Mouse (Mus musculus): ENCODE measurements at regions not wholly inside any gene's neighbourhood (a gene's known extent, or its start where the extent isn't known, plus 50 kb on each side); places are given as distances from the start of the nearest gene placed in this dataset.

DNA sequence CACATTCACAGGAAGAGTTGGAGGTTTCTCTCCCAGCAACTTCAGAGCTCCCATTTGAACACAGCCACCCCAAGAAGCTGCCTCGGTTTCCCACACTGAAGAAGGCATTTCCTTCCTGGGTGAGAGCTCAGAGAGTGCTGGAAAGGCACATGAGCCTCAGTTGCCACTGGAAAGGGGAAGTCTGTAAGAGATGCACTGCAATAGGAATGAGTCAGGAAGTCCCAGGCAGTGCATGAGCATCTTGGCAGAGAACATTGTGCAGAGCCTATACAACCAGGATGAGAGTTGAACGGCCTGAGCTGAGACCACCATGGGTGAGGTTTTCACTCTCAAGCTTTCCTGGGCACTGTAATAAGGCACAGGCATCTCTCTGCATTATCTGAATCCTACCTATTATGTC lies 244.4 kb downstream of the Irs2 start:
- DNase-seq (ENCODE audit: low spot score): no peak

DNA sequence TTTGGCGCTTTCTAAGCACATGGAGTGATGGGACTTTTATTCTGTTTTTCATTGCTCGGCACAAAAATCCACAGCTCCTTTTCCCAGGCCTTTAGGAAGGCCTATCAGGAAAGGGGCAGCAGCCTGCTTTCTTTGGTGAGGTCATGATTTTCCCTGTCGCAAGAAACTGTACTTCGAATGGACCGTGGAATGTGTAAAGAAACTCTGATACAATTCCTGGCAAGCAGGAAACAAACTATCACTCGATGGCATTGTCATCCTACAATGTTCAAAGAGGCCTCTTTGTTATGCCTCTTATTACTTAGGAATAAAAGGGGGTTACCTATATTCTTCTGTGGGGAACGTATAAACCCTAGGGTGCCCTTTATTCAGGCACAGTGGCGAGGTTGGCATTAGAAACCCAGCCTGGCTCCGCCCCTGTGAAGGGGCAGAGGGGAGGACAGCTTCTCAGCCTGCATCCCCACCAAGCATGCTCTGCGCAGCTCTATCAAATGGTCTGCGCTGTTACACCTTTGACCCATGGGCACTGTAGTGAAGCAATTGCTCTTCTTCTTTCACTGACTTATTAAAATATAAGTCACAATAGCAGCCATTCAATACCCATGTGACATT lies 246.5 kb downstream of the Irs2 start:
- no peak for DNase-seq (ENCODE audit: low spot score)

DNA sequence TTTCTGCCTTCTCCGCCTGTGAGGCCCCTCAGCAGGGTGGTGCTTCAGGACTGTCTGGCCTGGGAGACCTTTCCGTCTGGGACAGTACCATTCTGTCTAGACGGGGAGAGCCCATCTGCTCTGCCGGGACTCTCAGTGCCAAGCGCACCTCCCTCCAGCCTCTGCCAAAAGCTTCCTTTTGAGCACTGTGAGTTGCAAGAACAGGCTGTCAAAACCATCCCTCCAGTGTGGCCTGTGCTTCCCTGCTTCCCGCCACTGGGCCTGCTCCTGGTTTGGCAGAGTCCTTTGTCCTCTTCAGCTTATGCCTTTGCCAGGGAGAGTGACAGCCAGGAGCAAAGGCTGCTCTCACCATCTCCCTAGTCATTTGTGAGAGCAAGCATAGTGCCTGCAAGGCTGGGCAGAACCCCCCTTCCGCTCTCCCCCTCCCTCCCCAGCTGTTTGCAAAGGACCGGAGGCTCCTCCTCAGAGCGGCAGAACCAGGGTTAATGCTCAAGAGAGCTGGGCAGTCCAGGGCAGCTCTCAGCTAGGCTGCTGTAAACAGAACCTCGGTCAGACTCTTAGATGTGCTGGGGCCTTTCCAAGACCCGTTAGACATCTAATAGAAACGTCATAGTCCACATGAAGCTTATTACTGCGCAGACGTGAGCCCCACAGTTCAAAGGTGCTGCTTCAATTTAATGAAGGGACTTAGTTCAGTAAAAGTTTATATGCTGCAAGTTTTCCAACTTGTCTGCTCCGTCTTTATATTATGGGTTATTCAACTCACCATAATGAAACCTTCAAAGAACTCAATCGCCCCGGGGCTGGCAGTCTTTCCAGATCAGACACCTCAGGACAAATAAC lies 247.2 kb downstream of the Irs2 start:
- peak; percentile 69 for DNase-seq (ENCODE audit: low spot score)

GRCm38 (mm10) chr8:10760231-10760630 lies 248.0 kb downstream of the Irs2 start:
- no peak for DNase-seq (ENCODE audit: low spot score)

DNA sequence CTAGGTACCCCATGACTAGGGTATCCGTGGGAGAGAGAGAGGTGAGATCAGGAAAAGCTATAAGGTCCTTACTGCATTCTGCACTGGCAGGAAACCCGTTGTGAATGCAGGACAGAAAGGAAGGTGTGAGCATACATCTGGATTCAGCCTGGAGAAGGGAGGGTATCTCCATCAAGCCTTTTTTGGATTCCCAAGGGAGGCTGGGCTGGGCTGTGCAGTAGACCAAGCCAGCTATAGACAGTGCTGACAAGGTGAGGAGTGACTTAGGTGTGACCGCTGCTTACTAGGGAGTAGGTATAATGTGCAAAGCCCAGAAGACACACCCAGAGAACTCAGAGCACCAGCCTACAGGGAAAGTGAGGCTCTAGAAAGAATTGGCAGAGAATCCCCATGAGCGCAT lies 250.1 kb downstream of the Irs2 start:
- DNase-seq (ENCODE audit: low spot score): no peak

- no peak for DNase-seq (ENCODE audit: low spot score)
These were observed 253.3 kb downstream of the Irs2 start for GRCm38 (mm10) chr8:10754986-10755308.

DNA sequence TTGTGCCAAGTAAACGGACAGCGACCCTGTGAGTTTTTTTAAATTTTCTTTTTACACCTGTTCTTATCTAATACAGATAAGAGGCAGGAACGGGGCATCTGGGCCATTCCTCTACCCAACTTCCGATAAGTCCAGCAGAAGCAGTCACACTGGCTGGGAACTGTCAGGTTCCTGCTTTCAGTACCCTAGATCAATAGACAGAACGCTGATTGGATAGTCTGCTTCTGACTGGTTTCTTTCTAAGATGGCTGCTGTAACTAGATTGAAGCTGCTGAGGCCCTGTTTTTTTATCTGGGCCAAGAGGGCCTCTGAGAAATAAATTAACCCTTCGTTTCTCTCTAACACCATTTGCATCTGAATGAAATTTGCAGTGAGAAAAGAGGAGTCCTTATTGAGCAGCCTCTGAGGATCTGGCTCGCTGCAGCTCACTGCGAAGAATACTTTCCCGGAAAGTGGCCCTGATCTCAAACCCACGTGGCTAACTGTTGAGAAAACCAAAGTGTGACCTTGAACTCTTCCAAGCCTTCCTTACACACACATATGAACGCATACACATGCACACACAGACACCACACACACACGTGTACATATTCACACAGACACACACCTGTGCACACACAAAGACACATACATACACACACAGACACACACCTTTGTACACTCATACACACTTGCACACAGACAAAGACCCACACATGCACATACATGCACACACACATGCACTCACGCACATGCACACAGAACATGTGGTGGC lies 253.8 kb downstream of the Irs2 start:
- DNase-seq (ENCODE audit: low spot score): no peak

GRCm38 (mm10) chr8:10753056-10753455 lies 255.2 kb downstream of the Irs2 start:
- DNase-seq (ENCODE audit: low spot score): no peak

DNA sequence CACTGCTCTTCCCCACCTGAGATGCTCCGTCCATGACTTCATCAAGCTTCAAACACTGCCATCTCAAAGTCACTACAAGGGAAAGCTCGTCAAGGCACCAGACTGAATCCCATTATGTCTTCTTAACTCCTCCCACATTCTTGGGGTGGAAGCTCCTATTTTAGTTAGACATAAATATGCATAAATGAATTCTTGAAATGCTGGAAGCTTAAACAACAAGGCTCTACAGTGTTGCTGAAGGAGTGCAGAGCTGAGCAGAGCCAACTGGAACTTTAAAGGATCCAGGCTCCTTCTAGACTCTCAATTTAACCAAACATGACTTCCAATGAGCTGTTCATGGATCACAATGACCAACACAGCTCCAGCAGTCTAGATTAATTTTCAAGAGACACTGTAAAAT lies 261.1 kb downstream of the Irs2 start:
- no peak for DNase-seq (ENCODE audit: low spot score)

DNA sequence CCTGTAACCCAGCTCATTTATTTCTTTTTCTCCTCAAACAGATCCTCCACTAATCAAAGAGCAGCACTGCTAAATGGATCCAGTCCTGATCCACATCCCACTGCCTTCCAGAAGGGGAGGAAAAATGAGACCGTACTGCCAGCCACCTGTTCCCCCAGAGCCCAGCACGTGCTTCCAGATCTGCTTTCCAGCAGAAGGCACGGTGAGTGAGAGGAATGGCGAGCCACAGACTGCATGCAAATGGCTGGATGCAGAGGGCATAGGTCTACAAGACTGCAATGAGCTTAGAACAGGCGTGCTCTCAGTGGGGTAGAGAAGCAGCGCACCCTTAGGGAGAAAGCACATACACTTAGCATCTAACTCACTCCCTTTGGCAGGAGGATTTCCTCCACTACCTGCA lies 265.0 kb downstream of the Irs2 start:
- DNase-seq (ENCODE audit: low spot score): no peak

DNA sequence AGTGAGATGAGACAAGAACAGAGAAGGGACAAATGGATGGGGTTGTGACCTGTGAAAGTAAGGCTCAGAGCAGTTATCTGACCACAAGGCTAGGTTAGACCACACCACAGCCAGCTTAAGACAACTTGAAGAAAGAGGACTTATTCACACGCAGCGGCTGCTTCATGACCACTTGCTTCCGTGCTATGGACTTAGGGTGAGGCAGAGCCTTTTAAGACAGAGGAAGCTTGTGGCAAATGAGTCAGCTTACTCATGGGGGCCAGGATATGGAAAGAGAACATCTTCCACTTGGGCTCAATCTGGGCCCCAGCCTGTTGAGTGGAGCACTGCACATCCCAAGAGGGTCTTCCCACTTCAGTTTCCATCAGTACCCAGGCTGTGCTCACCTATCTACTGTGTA lies 267.4 kb downstream of the Irs2 start:
- DNase-seq (ENCODE audit: low spot score): no peak

- DNase-seq (ENCODE audit: low spot score): no peak
These were observed 269.7 kb downstream of the Irs2 start for GRCm38 (mm10) chr8:10738486-10739081.

DNA sequence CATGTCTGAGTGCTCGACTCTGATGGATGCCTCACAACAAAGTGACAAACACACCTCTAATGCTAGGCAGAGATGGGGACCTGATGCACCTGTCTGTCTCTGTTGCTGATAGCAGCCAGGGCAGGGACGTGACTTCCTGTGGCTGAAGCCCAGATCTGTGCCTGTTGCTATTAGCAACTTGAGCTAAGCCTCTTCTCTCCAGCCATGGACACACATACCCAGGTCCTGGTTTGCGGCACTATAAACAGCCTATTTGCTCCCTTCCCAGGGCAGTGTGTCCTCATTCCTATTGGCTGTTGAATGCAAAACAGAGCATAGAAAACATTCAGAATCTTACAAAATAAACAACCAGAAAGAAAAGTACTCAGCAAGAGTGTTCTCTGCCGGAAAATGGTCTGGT lies 273.5 kb downstream of the Irs2 start:
- DNase-seq (ENCODE audit: low spot score): no peak

- DNase-seq (ENCODE audit: low spot score): no peak
These were observed 284.9 kb downstream of the Irs2 start for GRCm38 (mm10) chr8:10723332-10723731.

DNA sequence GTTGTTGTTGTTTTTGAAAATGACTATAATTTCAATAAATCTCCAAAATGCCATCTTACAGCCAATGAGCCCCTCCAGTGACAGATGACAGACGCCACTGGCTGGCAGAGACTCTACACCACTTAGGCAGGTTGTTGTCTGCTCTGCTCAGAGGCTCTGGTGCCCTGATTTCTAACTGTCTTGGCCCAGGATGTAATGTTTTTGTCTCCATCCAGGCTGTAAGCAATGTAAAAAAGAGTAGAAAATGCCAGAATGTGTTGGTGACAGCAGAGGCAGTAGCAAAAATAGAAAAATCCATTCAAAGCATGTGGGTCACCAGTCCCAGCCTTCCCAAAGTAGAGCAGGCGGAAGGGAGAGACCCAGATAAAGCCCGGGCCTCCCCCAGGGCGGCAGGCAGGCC lies 285.5 kb downstream of the Irs2 start:
- no peak for DNase-seq (ENCODE audit: low spot score)

DNA sequence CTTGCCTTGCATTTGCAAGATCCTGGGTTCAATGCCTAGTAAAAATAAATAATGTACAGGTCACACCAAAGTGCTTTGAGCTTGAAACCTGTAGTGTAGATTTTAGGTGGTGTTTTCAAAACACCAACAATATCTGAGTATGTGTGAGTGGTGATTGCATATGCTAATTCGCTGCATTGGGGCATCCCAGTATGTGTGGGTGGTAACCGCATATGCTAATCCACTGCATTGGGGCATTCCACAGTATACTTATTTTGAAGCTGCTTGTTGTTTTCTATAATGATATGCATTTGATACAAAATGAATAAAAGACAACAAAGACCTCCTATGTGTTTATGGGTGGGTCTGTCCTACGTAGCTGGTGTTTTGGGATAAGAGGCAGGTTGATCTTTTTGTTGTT lies 285.9 kb downstream of the Irs2 start:
- no peak for DNase-seq (ENCODE audit: low spot score)

- no peak for DNase-seq (ENCODE audit: low spot score)
These were observed 287.0 kb downstream of the Irs2 start for GRCm38 (mm10) chr8:10721146-10721862.

- DNase-seq (ENCODE audit: low spot score): no peak
These were observed 287.9 kb downstream of the Irs2 start for GRCm38 (mm10) chr8:10720398-10720797.

GRCm38 (mm10) chr8:10719411-10719810 lies 288.8 kb downstream of the Irs2 start:
- DNase-seq (ENCODE audit: low spot score): no peak

DNA sequence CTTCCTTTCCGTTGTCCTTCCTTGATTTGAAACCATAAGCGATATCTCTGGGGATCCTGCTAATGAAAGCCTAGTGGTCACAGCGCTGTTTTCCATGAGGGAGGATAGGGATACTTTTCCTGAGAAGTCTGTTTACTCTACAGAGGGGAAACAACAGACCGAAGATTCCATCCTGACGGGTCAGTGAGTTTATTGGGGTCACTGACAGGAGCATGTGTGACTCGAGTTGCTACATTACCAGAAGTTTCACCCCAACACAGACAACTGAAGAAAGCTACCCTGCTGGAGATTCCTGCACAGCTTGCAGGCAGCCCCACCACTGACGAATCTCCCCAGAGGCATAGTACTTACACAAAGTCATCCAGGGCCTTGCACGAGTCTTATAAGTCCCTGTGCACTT lies 291.0 kb downstream of the Irs2 start:
- DNase-seq (ENCODE audit: low spot score): no peak

GRCm38 (mm10) chr8:10716161-10716560 lies 292.1 kb downstream of the Irs2 start:
- no peak for DNase-seq (ENCODE audit: low spot score)

DNA sequence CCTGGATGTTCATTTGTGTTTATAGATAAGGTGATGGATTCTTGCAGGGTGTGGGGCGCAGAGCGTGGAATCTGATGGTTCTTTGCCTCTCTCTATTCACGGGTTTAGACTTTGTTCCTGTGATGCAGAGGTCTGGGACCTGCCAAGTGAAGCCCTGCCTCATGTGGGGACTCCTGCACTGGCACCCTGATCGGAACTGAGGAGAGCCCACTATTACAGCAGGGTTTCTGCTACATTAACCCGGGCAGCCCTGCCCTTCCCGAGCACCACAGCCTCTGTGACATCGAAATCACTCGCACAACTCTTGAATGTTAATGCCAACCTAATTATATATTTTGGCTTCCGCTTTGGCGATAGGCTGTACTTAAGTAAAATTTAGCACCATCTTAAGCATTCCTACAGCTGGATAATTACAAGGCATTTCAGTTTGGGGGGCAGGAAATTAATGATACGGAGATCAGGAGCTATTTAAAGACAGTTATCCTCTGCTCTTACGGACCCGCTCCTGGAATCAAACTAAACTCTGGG lies 294.7 kb downstream of the Irs2 start:
- no peak for DNase-seq (ENCODE audit: low spot score)
